Mouse (Mus musculus) ES-E14 (cell line): ENCODE measurements around the gene Ogfod2.

Source experiments
- CHD2 ChIP-seq: IDR thresholded peaks from 2 replicates; pipeline ENCODE4 v1.6.1; 2014; ENCODE audit warnings: mild to moderate bottlenecking, low read depth, low read length, inconsistent platforms
- HCFC1 ChIP-seq: IDR thresholded peaks from 2 replicates; pipeline ENCODE4 v1.6.1; 2012; ENCODE audit warnings: low read length, inconsistent platforms, borderline replicate concordance; ENCODE audit not compliant: insufficient read depth
- ZNF384 ChIP-seq: IDR thresholded peaks from 2 replicates; pipeline ENCODE4 v1.6.1; 2012; ENCODE audit warnings: low read depth, low read length, inconsistent platforms

- no peak for TF ChIP-seq ZNF384
- no peak for TF ChIP-seq CHD2
- no peak for TF ChIP-seq HCFC1
Measured at GRCm38 (mm10) chr5:124069657-124070056, 42.4 kb upstream of the Ogfod2 start.
